Mouse (Mus musculus): ENCODE measurements at regions not wholly inside any gene's neighbourhood (a gene's known extent, or its start where the extent isn't known, plus 50 kb on each side); places are given as distances from the start of the nearest gene placed in this dataset.

GRCm38 (mm10) chr7:70516741-70517140, 150.2 kb upstream of the Nr2f2 start:
- TF ChIP-seq POLR2A (IDR thresholded peaks at IDR 0.05; ENCODE audit: low read depth, low read length) (no peak), CTCF (conservative IDR thresholded peaks at IDR 0.05; ENCODE audit: insufficient read depth, insufficient read length, low read depth, low read length) (no peak)

Data from kidney, adult 2 months (tissue).